Mouse (Mus musculus): ENCODE results near the gene Gm13694. TPM values are rescaled to one million over a fixed set of nuclear protein-coding genes. Genes with fewer than 3 reads are reported as not detected.
"Not testable (repeated sequence)": the region's sequence is repeated elsewhere in the genome, so short reads cannot be mapped to it uniquely, and the experiment has no call there.

Gm13694 gene
- polyA plus RNA-seq (2015; fragmentation: Nextera tagmentation; extraction: Ambion mirVana): not detected in 2 replicates

GRCm38 (mm10) chr2:83978633-83979032, at the start of gene Gm13694:
Gene Gm13694 (plus strand): TSS chr2:83978933.
- not testable (repeated sequence) for H3K27me3 ChIP-seq; H3K4me1 ChIP-seq (replicated peaks); H3K4me2 ChIP-seq; H3K27ac ChIP-seq (replicated peaks); H3K9ac ChIP-seq; H3K9me3 ChIP-seq; H3K4me3 ChIP-seq; ATAC-seq (ENCODE audit: low read depth); H3K36me3 ChIP-seq
- no CpG with 5 or more reads among the region's 6 CpGs for WGBS

GRCm38 (mm10) chr2:83929478-83930088, 49.1 kb upstream of the Gm13694 start:
- Histone ChIP-seq H3K9ac (no peak overlapping the region), H3K4me3 (no peak overlapping the region), H3K4me2 (no peak overlapping the region), H3K27ac (replicated peaks) (no peak overlapping the region), H3K4me1 (replicated peaks) (no peaks in the 10 kb centered on the region), H3K27me3 (no peaks in the 10 kb centered on the region), H3K9me3 (no peaks in the 10 kb centered on the region), H3K36me3 (no peaks in the 10 kb centered on the region)
- WGBS: 61% methylated on average over 2 of the region's 2 CpGs
- ATAC-seq (ENCODE audit: low read depth): no peak

DNA sequence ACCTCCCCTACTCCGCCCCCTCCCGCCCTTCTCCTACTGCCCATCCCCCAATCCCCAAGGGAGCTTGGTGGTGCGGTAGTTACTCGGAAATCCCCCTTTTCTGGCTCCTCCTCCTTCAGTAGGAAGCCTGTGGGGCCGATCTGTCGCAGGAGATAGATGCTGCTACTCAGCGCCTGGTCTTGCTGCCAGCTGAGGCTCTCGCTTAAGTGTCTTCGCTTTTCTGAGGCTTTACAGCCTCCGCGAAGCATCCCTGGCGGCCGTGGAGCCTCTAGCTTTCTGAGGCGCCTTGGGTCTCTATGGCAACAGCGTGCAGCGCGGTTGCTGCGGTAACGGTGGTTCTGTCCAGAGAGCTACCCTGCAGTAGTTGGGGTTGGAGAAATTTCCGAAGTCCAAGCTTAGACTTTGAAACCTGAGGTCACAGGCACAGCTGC, 37.8 kb upstream of the Gm13694 start, which contains the start of gene Zswim2:
Zswim2 (minus strand) TSS at position 298 of the 431 bp plus-strand sequence.
- 0 out of 2 replicates have a peak within 1 kb of the TSS, but pooled peaks have one; percentile 2 for H3K9ac ChIP-seq
- WGBS: under 1% methylated on average over 20 of the region's 20 CpGs
- no peaks in the 10 kb centered on the region for H3K27me3 ChIP-seq

GRCm38 (mm10) chr2:83941378-83941777, 37.4 kb upstream of the Gm13694 start:
- peak; percentile 75 for ATAC-seq (ENCODE audit: low read depth)
- 46% methylated on average over 3 of the region's 3 CpGs for WGBS
- Histone ChIP-seq H3K36me3 (no peaks in the 10 kb centered on the region), H3K4me2 (peak overlapping the region; percentile 50), H3K27me3 (no peaks in the 10 kb centered on the region), H3K9ac (no peak overlapping the region), H3K27ac (replicated peaks) (0 out of 2 replicates have a peak overlapping the region, but pooled peaks have one; percentile 10), H3K4me3 (peak overlapping the region; percentile 24), H3K9me3 (no peaks in the 10 kb centered on the region), H3K4me1 (replicated peaks) (peaks cover 10% of the 10 kb centered on the region)

More for the DNA sequence above, 37.8 kb upstream of the Gm13694 start, which contains the start of gene Zswim2:
- no peaks in the 10 kb centered on the region for H3K9me3 ChIP-seq
- no peaks in the 10 kb centered on the region for H3K36me3 ChIP-seq
- peak within 1 kb of the TSS; percentile 50 for H3K4me2 ChIP-seq
- peak; percentile 99 for ATAC-seq (ENCODE audit: low read depth)
- H3K4me3 ChIP-seq: peak within 1 kb of the TSS; percentile 24
- peaks cover 10% of the 10 kb centered on the region for H3K4me1 ChIP-seq (replicated peaks)
- 0 out of 2 replicates have a peak within 1 kb of the TSS, but pooled peaks have one; percentile 10 for H3K27ac ChIP-seq (replicated peaks)

- H3K4me2 ChIP-seq: no peak overlapping the region; the same call in 1 of the 2 replicates
- no peaks in the 10 kb centered on the region for H3K36me3 ChIP-seq
- whole genome bisulfite sequencing: 74% methylated on average over 4 of the region's 4 CpGs
- ATAC-seq (ENCODE audit: low read depth): no peak
- H3K4me1 ChIP-seq (replicated peaks): peaks cover 10% of the 10 kb centered on the region
- H3K9ac ChIP-seq: no peak overlapping the region
- no peak overlapping the region for H3K27ac ChIP-seq (replicated peaks)
- no peaks in the 10 kb centered on the region for H3K27me3 ChIP-seq
- H3K4me3 ChIP-seq: no peak overlapping the region
- H3K9me3 ChIP-seq: no peaks in the 10 kb centered on the region
These were observed 36.9 kb upstream of the Gm13694 start for GRCm38 (mm10) chr2:83941792-83942191.

- not testable (repeated sequence) for H3K36me3 ChIP-seq; H3K27me3 ChIP-seq; H3K9me3 ChIP-seq; H3K9ac ChIP-seq; H3K4me3 ChIP-seq; ATAC-seq (ENCODE audit: low read depth); H3K4me2 ChIP-seq; H3K4me1 ChIP-seq (replicated peaks); H3K27ac ChIP-seq (replicated peaks)
- WGBS: no CpG with 5 or more reads among the region's 6 CpGs
These were observed 23.3 kb upstream of the Gm13694 start, which contains the start of gene Gm13698 for GRCm38 (mm10) chr2:83955393-83955792. Gene Gm13698 (plus strand): TSS chr2:83955693.

DNA sequence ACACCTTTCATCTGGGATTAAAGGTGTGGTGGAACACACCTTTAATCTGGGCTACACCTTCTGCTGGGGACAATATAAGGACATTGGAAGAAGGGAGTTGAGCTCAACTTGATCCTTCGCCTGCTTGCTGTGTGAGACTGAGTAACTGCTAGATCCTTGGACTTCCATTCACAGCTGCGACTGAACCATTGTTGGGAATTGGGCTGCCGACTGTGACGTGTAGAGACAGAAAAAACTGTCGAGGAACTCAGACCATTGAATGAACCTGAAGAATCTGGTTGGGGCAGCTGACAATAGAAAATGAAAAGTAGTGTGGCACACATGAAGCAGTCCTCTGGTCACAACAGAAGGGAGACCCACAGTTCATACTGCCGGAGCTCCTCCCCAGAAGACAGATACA, 17.5 kb upstream of the Gm13694 start, which contains the start of gene Gm13693:
Gm13693 (plus strand) TSS at position 301 of the 400 bp plus-strand sequence.
- H3K27ac ChIP-seq (replicated peaks); H3K4me2 ChIP-seq; H3K9me3 ChIP-seq; ATAC-seq (ENCODE audit: low read depth); H3K4me3 ChIP-seq; H3K27me3 ChIP-seq; H3K4me1 ChIP-seq (replicated peaks); H3K36me3 ChIP-seq; H3K9ac ChIP-seq: not testable (repeated sequence)
- no CpG with 5 or more reads among the region's 6 CpGs for WGBS

DNA sequence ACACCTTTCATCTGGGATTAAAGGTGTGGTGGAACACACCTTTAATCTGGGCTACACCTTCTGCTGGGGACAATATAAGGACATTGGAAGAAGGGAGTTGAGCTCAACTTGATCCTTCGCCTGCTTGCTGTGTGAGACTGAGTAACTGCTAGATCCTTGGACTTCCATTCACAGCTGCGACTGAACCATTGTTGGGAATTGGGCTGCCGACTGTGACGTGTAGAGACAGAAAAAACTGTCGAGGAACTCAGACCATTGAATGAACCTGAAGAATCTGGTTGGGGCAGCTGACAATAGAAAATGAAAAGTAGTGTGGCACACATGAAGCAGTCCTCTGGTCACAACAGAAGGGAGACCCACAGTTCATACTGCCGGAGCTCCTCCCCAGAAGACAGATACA, 11.7 kb upstream of the Gm13694 start, which contains the start of gene Gm13695:
Gm13695 (plus strand) TSS at position 301 of the 400 bp plus-strand sequence.
- H3K4me1 ChIP-seq (replicated peaks); H3K36me3 ChIP-seq; H3K27me3 ChIP-seq; H3K9me3 ChIP-seq; ATAC-seq (ENCODE audit: low read depth); H3K27ac ChIP-seq (replicated peaks); H3K4me2 ChIP-seq; H3K4me3 ChIP-seq; H3K9ac ChIP-seq: not testable (repeated sequence)
- no CpG with 5 or more reads among the region's 6 CpGs for WGBS

- not testable (repeated sequence) for H3K27me3 ChIP-seq
- no CpG with 5 or more reads among the region's 6 CpGs for WGBS
These were observed 5.9 kb upstream of the Gm13694 start, which contains the start of gene Gm13696 for GRCm38 (mm10) chr2:83972823-83973222. Gene Gm13696 (plus strand): TSS chr2:83973123.

GRCm38 (mm10) chr2:83984443-83984842, 5.7 kb downstream of the Gm13694 start, which contains the start of gene Gm13697:
Gene Gm13697 (plus strand): TSS chr2:83984743.
- H3K4me1 ChIP-seq (replicated peaks); H3K36me3 ChIP-seq; H3K27me3 ChIP-seq; H3K4me2 ChIP-seq; H3K9ac ChIP-seq; H3K9me3 ChIP-seq; H3K27ac ChIP-seq (replicated peaks); ATAC-seq (ENCODE audit: low read depth); H3K4me3 ChIP-seq: not testable (repeated sequence)
- WGBS: no CpG with 5 or more reads among the region's 6 CpGs

More at GRCm38 (mm10) chr2:83972823-83973222, 5.9 kb upstream of the Gm13694 start, which contains the start of gene Gm13696:
- not testable (repeated sequence) for H3K4me1 ChIP-seq (replicated peaks); ATAC-seq (ENCODE audit: low read depth); H3K9ac ChIP-seq; H3K9me3 ChIP-seq; H3K27ac ChIP-seq (replicated peaks); H3K36me3 ChIP-seq; H3K4me3 ChIP-seq; H3K4me2 ChIP-seq

- ATAC-seq (ENCODE audit: low read depth): not testable (repeated sequence)
These were observed 11.5 kb downstream of the Gm13694 start, which contains the start of gene Gm13691 for GRCm38 (mm10) chr2:83990253-83990652. Gene Gm13691 (plus strand): TSS chr2:83990553.

DNA sequence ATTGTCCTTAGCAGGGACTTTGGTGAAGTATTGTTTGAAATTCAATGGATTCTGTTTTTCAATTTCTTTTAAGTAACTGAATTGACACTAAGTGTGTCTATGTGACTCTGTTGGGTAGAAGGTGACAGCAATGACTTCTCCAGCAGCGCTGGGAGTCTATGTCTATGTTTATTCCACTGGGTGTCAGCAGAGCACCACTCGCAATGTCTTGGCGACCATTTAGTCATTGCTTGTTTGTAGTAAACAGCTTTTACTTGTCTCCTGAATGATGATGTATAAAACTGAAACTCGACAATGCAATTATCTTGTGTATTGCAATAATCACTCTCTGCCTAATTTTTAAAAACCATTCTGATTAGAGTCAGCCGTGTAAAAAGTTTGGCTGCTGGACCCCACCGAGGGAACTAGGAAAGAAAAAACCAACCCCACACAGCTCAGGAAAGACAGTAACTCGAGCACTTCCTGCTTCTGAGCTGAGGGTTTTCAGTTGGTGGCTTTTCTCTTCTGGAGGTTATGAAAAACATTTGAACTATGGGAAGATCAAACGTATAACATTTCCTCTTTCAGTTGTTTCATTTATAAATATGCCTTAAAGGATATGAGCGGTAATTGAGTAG, 15.0 kb downstream of the Gm13694 start:
- not testable (repeated sequence) for H3K27me3 ChIP-seq; H3K27ac ChIP-seq (replicated peaks); H3K4me1 ChIP-seq (replicated peaks); H3K36me3 ChIP-seq; H3K9me3 ChIP-seq; H3K9ac ChIP-seq; H3K4me3 ChIP-seq; H3K4me2 ChIP-seq; ATAC-seq (ENCODE audit: low read depth)
- WGBS: 73% methylated on average over 8 of the region's 9 CpGs

More at GRCm38 (mm10) chr2:83990253-83990652, 11.5 kb downstream of the Gm13694 start, which contains the start of gene Gm13691:
- not testable (repeated sequence) for H3K4me2 ChIP-seq; H3K27me3 ChIP-seq; H3K9ac ChIP-seq; H3K9me3 ChIP-seq; H3K4me1 ChIP-seq (replicated peaks); H3K4me3 ChIP-seq; H3K36me3 ChIP-seq; H3K27ac ChIP-seq (replicated peaks)
- no CpG with 5 or more reads among the region's 6 CpGs for WGBS

Data from neural tube, embryonic 13.5 days (tissue).